Mouse (Mus musculus): Measurements from ENCODE around the gene Gm20715.

GRCm38 (mm10) chr7:6447771-6448170, 37.7 kb downstream of the Gm20715 start:
- TF ChIP-seq CTCF (IDR thresholded peaks at IDR 0.05; ENCODE audit: control insufficient read depth, insufficient read depth, low read length) (no peak), POLR2A (IDR thresholded peaks at IDR 0.05; ENCODE audit: borderline replicate concordance, control insufficient read depth, low read depth, low read length) (no peak)
